ENCODE assay signal across 14 mouse cellular contexts in genomic region chr1:157740725-157741665, GRCm38 (mm10).
"Had no signal": no experiment of that assay in that cellular context is flagged by ENCODE, and none has a peak within 500 bp of the region (broad histone marks: within the 10 kb centered on the region; RNA-seq: fewer than 3 reads in every experiment).

No protein-coding gene starts in this region.

- H3K27me3 ChIP-seq: kidney, embryonic 15.5 days; midbrain, embryonic 13.5 days; neural tube, embryonic 15.5 days had no signal

- H3K27ac ChIP-seq: kidney, embryonic 15.5 days; limb, embryonic 10.5 days; midbrain, embryonic 13.5 days; neural tube, embryonic 15.5 days; stomach, postnatal 0 days had no signal

- H3K9me3 ChIP-seq: kidney, embryonic 15.5 days; limb, embryonic 10.5 days; midbrain, embryonic 13.5 days; neural tube, embryonic 15.5 days had no signal

- H3K4me2 ChIP-seq: kidney, embryonic 15.5 days; midbrain, embryonic 13.5 days; neural tube, embryonic 15.5 days had no signal

- ATAC-seq: intestine, embryonic 16.5 days; lung, postnatal 0 days; midbrain, embryonic 13.5 days had no signal

- H3K4me1 ChIP-seq: kidney, embryonic 15.5 days; limb, embryonic 10.5 days had no signal

- H3K4me3 ChIP-seq: kidney, embryonic 15.5 days; limb, embryonic 10.5 days; midbrain, embryonic 13.5 days; myocyte; neural tube, embryonic 15.5 days had no signal

- DNase-seq: kidney, adult 2 months; kidney, postnatal 14 days; lung, adult 2 months; lung, postnatal 36 days; right cerebral cortex, postnatal 14 days; thymus, postnatal 4 days had no signal

- H3K36me3 ChIP-seq: kidney, embryonic 15.5 days; limb, embryonic 10.5 days; midbrain, embryonic 13.5 days; neural tube, embryonic 15.5 days had no signal

- H3K9ac ChIP-seq: kidney, embryonic 15.5 days; midbrain, embryonic 13.5 days; neural tube, embryonic 15.5 days had no signal
